ENCODE assay signal across 9 mouse cellular contexts in the genomic region with DNA sequence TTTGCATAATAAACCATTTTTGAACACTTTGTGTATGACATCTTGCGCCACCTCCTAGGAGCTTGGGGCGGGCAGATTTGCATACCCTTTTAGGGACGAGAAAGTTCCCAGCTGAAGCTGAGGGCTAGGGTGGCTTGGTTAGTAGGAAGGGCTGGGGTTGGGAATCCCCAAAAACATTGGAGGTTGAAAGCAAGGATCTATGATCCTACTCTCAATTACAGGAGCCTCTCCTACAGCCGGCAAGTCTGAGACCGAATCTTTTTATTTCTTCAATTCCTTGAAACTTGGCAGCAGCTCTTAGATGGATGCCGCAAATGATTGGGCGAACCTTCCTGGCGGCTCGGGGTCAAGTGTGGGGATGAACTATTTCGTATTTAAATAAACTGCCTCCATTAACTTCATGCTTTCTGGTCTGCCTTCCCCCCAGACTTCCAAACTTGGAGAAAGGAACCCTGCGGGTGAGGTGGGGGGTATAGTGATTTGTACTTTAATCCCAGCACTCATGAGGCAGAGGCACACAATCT. TPM values are rescaled to one million over a fixed set of nuclear protein-coding genes. Genes with fewer than 3 reads are reported as not detected.
DNase-seq lines count a peak whose midpoint lies in the region; ATAC-seq and TF ChIP-seq lines count a peak whose summit lies in the region.
"Had no signal": no experiment of that assay in that cellular context is flagged by ENCODE, and none has a peak within 500 bp of the region (broad histone marks: within the 10 kb centered on the region; RNA-seq: fewer than 3 reads in every experiment).

No protein-coding gene starts in this region.

- peak overlapping the region; percentile 91 for H3K9ac ChIP-seq in embryonic facial prominence, embryonic 15.5 days
- H3K9ac ChIP-seq in kidney, embryonic 16.5 days (replicated peaks; ENCODE audit: low read length), result peak overlapping the region; percentile 91

- H3K36me3 ChIP-seq in embryonic facial prominence, embryonic 15.5 days, result no peaks in the 10 kb centered on the region
- H3K36me3 ChIP-seq in kidney, embryonic 16.5 days (ENCODE audit: insufficient read depth, low read length), result peaks cover 12% of the 10 kb centered on the region; the same call in 1 of the 2 replicates
- no peaks in the 10 kb centered on the region for H3K36me3 ChIP-seq in myocyte (ENCODE audit: control insufficient read depth, insufficient read depth)

- H3K27ac ChIP-seq in layer of hippocampus, adult 2 months, result peak overlapping the region; percentile 90
- peak overlapping the region; percentile 98 for H3K27ac ChIP-seq in embryonic facial prominence, embryonic 15.5 days (replicated peaks)
- H3K27ac ChIP-seq in kidney, embryonic 16.5 days (ENCODE audit: low read length), result peak overlapping the region; percentile 99

- H3K4me3 ChIP-seq in layer of hippocampus, adult 2 months, result peak overlapping the region; percentile 67
- H3K4me3 ChIP-seq in embryonic facial prominence, embryonic 15.5 days (replicated peaks), result peak overlapping the region; percentile 92
- peak overlapping the region; percentile 94 for H3K4me3 ChIP-seq in kidney, embryonic 16.5 days (ENCODE audit: low read length)
- H3K4me3 ChIP-seq in myocyte, result peak overlapping the region; percentile 44

- H3K27me3 ChIP-seq in embryonic facial prominence, embryonic 15.5 days, result no peaks in the 10 kb centered on the region
- H3K27me3 ChIP-seq in kidney, embryonic 16.5 days (ENCODE audit: insufficient read depth, low read length), result no peaks in the 10 kb centered on the region
- H3K27me3 ChIP-seq in myocyte (ENCODE audit: control insufficient read depth, insufficient read depth, insufficient read length), result no peaks in the 10 kb centered on the region
- H3K27me3 ChIP-seq: Patski had no signal

- peaks cover 72% of the 10 kb centered on the region for H3K4me1 ChIP-seq in embryonic facial prominence, embryonic 15.5 days
- peaks cover 62% of the 10 kb centered on the region for H3K4me1 ChIP-seq in kidney, embryonic 16.5 days (ENCODE audit: insufficient read depth, low read length)

- no peak overlapping the region for H3ac ChIP-seq in myocyte (ENCODE audit: control insufficient read depth, insufficient read length)

- ATAC-seq in embryonic facial prominence, embryonic 15.5 days (ENCODE audit: insufficient number of reproducible peaks, low FRiP score, low TSS enrichment, low read depth), result no peak
- ATAC-seq in kidney, embryonic 16.5 days (ENCODE audit: low FRiP score, low TSS enrichment), result no peak
- no peak for ATAC-seq in cerebellum, adult (ENCODE audit: insufficient number of reproducible peaks, low FRiP score, low TSS enrichment)

- peak overlapping the region; percentile 73 for H3K4me2 ChIP-seq in embryonic facial prominence, embryonic 15.5 days (replicated peaks)
- peak overlapping the region; percentile 80 for H3K4me2 ChIP-seq in kidney, embryonic 16.5 days (replicated peaks; ENCODE audit: low read depth, low read length)
- peak overlapping the region; percentile 99 for H3K4me2 ChIP-seq in myocyte (ENCODE audit: low read depth)

- no peak for TF ChIP-seq CTCF in layer of hippocampus, adult 2 months (conservative IDR thresholded peaks at IDR 0.05)

- H3K79me2 ChIP-seq in myocyte (ENCODE audit: control insufficient read depth, insufficient read depth), result peaks cover 18% of the 10 kb centered on the region

- intact Hi-C loops in gastrocnemius, postnatal 36 days (cut with DNase I), result no loop called here

- TF ChIP-seq POLR2A in myocyte (IDR thresholded peaks at IDR 0.05; ENCODE audit: insufficient read length, low read depth), result no peak

- DNase-seq in layer of hippocampus, adult 2 months (ENCODE audit: low spot score in 2 of 2), result no peak
- DNase-seq in layer of hippocampus, adult 11-12 months (ENCODE audit: low spot score), result no peak
- DNase-seq in natural killer cell, adult 2 months (ENCODE audit: low spot score in 2 of 2), result no peak
- DNase-seq in gastrocnemius, postnatal 36 days, result no peak

- 4% methylated on average over 11 of the region's 11 CpGs for WGBS in embryonic facial prominence, embryonic 15.5 days
- 5% methylated on average over 11 of the region's 11 CpGs for whole genome bisulfite sequencing in kidney, embryonic 16.5 days

- no peaks in the 10 kb centered on the region for H3K9me3 ChIP-seq in embryonic facial prominence, embryonic 15.5 days (replicated peaks)
- no peaks in the 10 kb centered on the region for H3K9me3 ChIP-seq in kidney, embryonic 16.5 days (ENCODE audit: low read length)

TF ChIP-seq in myocyte, 11 proteins besides CTCF, POLR2A, EP300 and RAD21:
- TF ChIP-seq TCF12 (IDR thresholded peaks at IDR 0.05; ENCODE audit: insufficient read depth, poor library complexity, severe bottlenecking), result no peak
- TF ChIP-seq CEBPB (IDR thresholded peaks at IDR 0.05; ENCODE audit: insufficient read depth, poor library complexity, severe bottlenecking), result no peak
- TF ChIP-seq MYOG (IDR thresholded peaks at IDR 0.05; ENCODE audit: control insufficient read depth in 1 of 3, insufficient read depth in 1 of 3, insufficient read length in 2 of 3, low read depth in 2 of 3), result no peak

RNA-seq across cellular contexts. Expression of a gene that starts 2.1 kb away (rescaled TPM):
- total RNA-seq in layer of hippocampus, adult 2 months (2021), result 10 to 100 TPM; 45.1 to 47.4 TPM
- 432 and 441 TPM in 2 replicates for polyA plus RNA-seq in embryonic facial prominence, embryonic 15.5 days (2015; fragmentation: Nextera tagmentation; extraction: Ambion mirVana)
- 953 and 999 TPM in 2 replicates for polyA plus RNA-seq in kidney, embryonic 16.5 days (2015; fragmentation: Nextera tagmentation; extraction: Ambion mirVana)
- polyA plus RNA-seq in myocyte (2012; fragmentation: generic; extraction: Trizol), result 15.2 TPM
- 10 to 100 TPM; 13.8 to 14.1 TPM for total RNA-seq in gastrocnemius, postnatal 36 days (2021)

RNA-seq across cellular contexts. Expression of a gene that starts 26.8 kb away (rescaled TPM):
- 1 to 10 TPM in 1 of 2 experiments, under 1 TPM in 1; 0.74 to 1.5 TPM for total RNA-seq in layer of hippocampus, adult 2 months (2021)
- 10.1 and 12.5 TPM in 2 replicates for polyA plus RNA-seq in embryonic facial prominence, embryonic 15.5 days (2015; fragmentation: Nextera tagmentation; extraction: Ambion mirVana)
- polyA plus RNA-seq in kidney, embryonic 16.5 days (2015; fragmentation: Nextera tagmentation; extraction: Ambion mirVana), result 7.3 and 8.3 TPM in 2 replicates
- 56.3 TPM for polyA plus RNA-seq in myocyte (2012; fragmentation: generic; extraction: Trizol)
- 1 to 10 TPM; 1.3 to 1.9 TPM for total RNA-seq in gastrocnemius, postnatal 36 days (2021)

Comparison
In these comparisons a context has a peak if more than half of its experiments do, and no peak if none do; other contexts are left out.
1. H3K4me3 ChIP-seq: peak in every context shown above with its lines; median percentile 94 in kidney, embryonic 16.5 days; 92 in embryonic facial prominence, embryonic 15.5 days; 67 in layer of hippocampus, adult 2 months; 44 in myocyte.
2. RNA of a gene that starts 2.1 kb away (polyA plus RNA-seq): 953 to 999 TPM in kidney, embryonic 16.5 days and 432 to 441 TPM in embryonic facial prominence, embryonic 15.5 days; 15.2 TPM in myocyte (single experiment); every median in the first group is over 10 times any median in the second.
3. Peak in every context shown above with its lines, with median percentiles within 50 percentile points of each other: H3K27ac ChIP-seq and H3K4me2 ChIP-seq.